Mouse (Mus musculus) lung, postnatal 14 days (tissue): ENCODE measurements around the gene Rab37.
A peak's percentile ranks its signal among the peaks of the same experiment; 100 is the strongest.

Experiments
- DNase-seq: peaks from one replicate; pipeline ENCODE4 v3.0.0; 2021

The Rab37 gene

GRCm38 (mm10) chr11:115091362-115091901 is at the start of gene Rab37:
Gene Rab37, plus strand, starts transcription at chr11:115091431.
- no peak for DNase-seq

DNA sequence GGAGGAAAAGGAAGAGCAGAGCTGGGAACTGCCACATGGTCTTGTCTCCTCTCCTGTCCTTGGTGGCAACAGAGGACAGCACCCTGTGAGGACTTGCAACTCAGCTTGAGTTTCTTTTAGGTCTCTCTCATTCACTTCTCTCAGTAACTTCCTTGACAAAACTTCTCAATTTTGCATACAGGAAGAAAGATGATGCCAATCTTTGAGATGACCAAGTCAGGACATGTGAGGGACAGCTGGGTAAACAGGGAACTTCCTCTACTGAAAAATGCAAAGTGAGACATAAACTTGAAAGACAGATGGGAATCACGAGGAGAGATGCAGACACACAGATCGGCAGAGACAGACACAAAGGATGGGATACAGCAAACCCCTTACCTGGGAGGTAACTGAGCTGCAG is 43.0 kb upstream of the Rab37 start, which contains the start of gene Cd300ld3:
Gene Cd300ld3 (minus strand): TSS at position 151 of the 400 bp plus-strand sequence.
- no peak for DNase-seq

DNA sequence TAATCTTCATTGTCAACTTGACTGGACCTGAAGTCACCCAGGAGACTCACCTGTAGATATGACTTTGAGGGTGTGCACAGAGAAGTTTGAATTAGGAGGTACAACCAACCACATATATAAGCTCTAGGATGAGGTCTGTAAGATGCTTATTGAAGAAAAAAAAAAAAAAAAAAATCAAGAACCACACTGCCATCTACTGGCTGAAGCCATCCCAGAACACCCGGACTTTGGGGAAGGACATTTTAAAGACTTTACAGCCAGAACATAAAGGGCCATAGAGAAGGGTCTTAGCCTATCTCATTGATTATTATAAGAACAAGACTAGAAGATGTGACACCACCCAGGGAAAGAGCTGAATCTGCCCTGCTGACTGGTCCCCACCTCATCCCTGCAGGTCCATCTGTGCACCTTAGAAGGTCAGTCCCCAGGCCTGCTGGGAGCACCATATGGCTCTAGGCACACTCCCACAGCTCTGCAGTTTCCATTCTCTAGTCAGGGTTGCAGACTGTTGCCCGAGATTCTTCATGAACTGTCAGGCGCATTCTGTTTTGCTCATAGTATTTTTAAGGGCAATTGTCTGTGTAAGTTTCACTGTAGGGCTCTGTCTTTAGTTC is 41.8 kb upstream of the Rab37 start:
- no peak for DNase-seq

GRCm38 (mm10) chr11:115052206-115052605 is 39.0 kb upstream of the Rab37 start:
- DNase-seq: peak; percentile 62

DNA sequence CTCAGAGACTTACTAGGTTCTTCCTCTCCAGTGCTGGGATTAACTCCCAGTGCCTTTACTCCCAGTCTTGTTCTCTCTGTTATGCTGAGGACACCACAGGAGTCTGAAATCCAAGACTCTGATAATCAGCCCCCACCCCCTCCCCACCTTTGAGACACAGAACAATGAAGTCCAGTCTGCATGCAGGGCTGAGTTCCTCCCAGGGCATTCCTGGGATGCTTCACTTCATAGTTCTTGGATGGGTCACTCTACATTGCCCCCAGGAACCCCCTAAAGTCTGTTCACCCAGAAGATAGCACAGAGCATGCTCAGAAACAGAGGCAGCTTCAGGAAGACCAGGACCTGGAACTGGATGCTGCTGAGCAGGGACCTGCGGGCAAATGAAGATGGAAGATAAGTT is 38.2 kb upstream of the Rab37 start:
- DNase-seq: no peak

GRCm38 (mm10) chr11:115054537-115054936 is 36.7 kb upstream of the Rab37 start:
- no peak for DNase-seq

DNA sequence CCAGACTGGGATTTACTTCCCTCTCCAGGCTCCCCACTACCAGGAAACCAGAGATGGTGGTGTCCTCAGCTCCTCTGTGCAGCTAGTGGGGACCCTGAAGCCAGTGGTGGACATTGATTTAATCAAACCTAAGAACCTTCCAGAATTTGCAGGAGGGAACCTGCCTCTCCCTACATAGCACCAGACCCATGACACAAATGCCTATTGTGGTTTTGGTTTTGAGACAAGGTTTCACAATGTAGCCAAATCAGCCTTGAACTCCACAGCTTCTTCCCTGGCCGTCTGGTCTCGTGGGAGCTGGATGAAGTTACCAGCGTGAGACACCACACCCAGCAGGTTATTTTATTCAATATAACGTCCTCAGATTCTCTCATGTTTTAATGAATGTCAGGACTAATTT is 32.5 kb upstream of the Rab37 start:
- no peak for DNase-seq

DNA sequence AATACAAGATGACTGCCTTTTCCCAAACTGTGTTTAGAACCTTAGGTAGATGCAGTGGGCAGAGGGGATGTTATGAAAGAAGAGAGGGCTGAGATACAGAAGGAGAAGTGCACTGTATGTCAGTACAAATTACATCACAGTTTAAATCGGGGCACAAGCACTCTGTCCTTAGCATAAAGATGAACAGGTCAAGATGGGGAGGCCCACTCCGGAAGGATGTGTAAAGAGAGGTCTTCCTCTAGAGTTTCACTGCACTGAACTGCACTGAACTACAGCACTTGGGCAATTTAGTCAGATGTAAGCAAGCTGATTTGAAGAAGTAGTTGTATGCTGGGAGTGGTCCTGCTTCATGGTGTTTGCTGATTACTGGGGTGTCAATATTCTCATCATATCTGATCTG is 31.4 kb upstream of the Rab37 start:
- DNase-seq: no peak

DNA sequence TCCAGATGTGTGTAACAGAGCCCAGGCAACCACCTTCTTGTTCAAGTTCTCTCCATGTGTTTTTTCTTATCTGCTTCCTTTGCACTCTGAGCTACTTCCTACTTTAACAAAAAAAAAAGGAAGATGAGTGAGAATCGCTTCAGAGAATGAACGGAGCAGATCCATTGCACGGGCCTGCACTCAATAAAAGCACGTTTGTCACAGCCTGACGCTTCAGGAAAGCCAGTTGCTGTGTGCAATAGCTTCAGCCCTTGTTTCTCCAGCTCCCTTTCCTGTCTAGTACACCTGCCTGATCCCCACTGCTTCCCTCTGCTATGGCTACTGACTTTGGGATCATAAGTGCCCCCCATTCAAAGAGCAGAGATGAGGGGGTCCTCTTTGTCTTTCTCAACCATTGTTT is 29.2 kb upstream of the Rab37 start, which contains the start of gene Cd300e:
Gene Cd300e (minus strand): TSS at position 101 of the 400 bp plus-strand sequence.
- DNase-seq: no peak

GRCm38 (mm10) chr11:115066768-115067167 is 24.5 kb upstream of the Rab37 start:
- DNase-seq: no peak

DNA sequence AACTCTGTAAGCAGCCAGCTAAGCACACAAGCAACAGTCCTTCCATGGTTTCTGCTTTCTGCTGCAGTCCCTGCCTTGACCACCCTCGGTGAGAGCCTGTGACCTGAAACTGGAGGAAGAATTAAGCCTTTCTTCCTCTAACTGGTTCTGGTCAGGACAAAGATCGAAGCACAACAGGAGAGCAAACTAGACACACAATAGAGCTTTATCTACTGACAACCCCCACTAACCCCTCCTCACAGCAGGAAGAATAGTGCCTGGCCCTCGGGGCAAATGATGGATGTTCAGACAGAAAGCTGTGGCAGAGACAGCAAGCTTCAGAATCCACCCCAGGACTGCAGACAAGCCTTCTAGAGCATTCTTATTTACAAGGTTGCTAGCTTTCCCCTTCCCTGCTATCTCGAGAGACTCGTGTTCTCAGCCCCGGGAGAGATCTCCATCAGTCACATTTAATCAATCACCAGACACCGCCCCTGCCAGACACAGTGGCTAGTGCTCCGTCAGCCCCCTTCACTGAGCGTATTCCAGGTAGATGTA is 20.1 kb upstream of the Rab37 start:
- no peak for DNase-seq

DNA sequence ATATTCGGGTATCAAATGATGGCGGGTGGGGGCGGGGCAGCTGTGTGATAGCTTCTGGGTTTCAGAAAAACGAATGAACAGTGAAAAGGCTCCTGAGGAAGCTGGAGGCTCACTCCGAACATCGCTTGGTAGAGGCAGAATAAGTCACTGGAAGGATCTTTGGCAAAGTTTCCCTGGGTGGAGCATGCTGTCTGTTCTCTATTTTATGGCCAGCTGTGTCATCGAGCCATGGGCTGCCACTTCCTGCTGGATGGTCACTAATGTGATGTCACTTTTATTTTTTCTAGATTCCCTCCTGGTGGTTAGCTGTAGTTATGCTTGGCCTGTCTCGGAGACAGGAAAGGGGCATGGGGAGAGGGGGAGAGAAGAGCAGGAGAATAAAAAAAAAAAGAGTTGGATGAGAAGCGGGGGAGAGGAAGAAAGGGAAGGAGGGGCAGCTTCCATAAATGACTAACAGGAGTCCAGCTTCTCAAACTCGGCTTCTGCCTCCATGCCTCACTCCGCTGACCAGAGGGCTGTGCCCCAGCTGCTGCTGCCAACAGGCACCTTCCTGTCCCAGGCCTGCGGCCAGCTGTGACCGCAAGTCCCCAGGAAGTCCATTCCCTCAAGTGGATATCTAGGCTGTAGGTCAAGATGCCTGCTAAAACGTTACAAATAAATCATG is 19.5 kb upstream of the Rab37 start:
- peak; percentile 49 for DNase-seq

DNA sequence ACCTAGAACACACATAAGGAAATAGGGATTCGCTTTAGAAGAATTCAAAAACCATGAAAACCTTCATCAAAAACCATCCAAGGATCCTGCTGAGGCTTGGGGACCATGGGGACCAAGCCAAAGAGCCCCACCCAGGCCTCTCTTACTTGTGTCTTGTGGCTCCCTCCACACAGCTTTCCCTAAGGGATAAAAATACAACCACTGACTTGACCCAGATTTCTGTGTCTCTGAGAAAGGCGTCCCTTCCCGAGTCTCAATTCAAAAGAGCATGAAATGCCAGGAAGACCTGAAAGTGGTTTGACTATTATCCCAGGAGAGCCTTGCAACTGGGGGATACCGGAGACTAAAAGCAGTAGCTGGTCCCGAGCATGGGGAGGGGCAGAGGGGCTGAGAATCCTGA is 18.2 kb upstream of the Rab37 start:
- no peak for DNase-seq

GRCm38 (mm10) chr11:115075407-115075806 is 15.8 kb upstream of the Rab37 start:
- no peak for DNase-seq

- DNase-seq: no peak
These were observed 15.4 kb upstream of the Rab37 start for GRCm38 (mm10) chr11:115075859-115076258.

- DNase-seq: no peak
These were observed 13.8 kb upstream of the Rab37 start for GRCm38 (mm10) chr11:115077436-115077835.

- DNase-seq: no peak
These were observed 12.6 kb upstream of the Rab37 start for GRCm38 (mm10) chr11:115078680-115079079.

DNA sequence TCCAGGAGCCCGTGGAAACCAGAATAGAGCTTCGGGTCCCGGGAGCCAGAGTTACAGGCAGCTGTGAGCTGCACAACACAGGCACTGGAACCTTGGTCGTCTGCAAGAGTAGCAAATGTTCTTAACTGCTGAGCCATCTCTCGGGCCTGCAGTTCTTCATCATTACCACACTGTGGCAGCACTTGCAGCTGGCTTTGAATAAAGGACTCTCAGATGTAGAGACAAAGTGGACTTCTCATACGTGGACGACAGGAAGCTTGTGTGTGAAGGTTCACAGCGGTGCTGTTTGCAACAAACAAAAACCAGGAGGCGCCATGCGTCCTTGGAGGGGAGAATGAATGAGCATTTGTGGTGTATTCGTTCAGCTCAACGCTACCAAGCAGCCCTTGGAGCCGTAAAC is 10.3 kb upstream of the Rab37 start:
- DNase-seq: peak; percentile 48

DNA sequence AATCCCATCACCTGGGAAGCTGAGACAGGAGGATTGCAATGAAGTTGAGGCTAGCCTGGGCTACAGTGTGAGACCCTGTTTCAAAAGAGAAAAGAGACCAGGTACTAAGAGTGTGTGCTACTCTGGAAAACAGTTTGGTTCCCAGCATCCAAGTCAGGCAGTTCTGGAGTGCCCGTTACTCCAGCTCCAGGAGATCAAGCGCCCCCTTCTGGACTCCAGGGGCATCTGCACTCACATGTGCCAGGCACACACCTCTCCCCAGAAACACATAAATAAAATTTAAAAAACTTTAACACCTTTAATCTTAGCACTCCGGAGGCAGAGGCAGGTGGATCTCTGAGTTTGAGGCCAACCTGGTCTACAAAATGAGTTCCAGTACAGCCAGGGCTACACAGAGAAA is 9.9 kb upstream of the Rab37 start:
- no peak for DNase-seq

DNA sequence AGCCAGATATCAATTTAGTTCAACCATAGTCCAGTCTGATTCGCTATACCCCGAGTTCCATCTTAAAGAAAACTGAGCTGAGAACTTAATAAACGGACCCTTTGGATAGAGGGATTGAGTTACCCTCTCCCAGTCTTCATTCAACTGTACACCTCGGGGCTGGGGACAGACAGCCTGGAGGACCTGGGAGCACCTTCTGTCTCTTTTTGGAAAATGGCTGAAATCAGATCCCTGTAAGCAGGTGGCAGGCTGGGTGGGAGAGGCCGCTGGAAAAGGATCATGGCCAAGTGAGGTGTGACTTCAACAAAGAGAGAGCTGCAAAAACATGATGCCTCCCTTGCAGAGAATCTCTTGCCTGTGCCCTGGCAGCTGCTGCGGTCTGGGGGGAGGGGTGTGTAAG is 9.0 kb upstream of the Rab37 start:
- DNase-seq: no peak

DNA sequence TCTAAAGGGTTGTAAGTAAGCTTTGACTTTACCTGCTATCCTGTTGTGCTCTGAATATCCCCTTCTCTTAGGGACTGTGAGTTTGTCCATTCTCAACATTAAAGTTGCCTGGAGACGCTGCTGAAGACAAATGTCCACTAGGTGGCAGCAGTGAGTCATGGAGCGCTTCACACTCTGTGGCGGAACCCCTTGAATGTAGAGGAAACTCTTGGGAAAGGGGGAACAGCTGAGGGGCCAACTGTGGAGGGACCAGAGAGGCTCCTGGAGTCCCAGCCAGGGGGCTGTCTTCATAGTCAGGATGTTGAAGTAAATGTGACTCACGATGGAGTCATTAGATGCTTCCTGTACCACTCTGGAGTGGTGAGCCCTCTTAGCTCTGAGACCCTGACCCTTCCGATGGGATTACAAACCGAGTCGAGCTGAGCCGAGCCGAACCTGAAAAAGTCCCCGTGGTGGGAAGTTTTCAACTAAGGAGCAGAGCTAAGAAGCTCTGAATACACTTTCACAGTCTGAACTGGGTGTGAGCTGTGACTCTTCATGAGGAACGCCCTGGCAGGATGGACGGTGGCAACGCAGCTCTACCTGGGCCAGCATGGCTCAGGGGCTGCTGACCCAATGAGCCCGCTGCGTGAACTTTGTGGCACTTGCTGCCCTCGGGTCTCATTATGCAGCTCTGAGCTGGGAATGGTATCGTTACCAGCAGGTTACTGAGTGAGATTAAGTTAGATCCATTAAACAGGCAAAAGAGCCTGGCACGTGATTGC is 7.7 kb upstream of the Rab37 start:
- DNase-seq: peak; percentile 86

GRCm38 (mm10) chr11:115084595-115084994 is 6.6 kb upstream of the Rab37 start:
- DNase-seq: no peak

GRCm38 (mm10) chr11:115085064-115085463 is 6.2 kb upstream of the Rab37 start:
- no peak for DNase-seq
